Mouse (Mus musculus) cerebellum, adult 9-10 months (tissue): ENCODE data around the gene Atp10b.
"Not testable (repeated sequence)": the region's sequence is repeated elsewhere in the genome, so short reads cannot be mapped to it uniquely, and the experiment has no call there.

Experiments
- DNase-seq: peaks from one replicate; pipeline ENCODE4 v3.0.0; 2022

The Atp10b gene

GRCm38 (mm10) chr11:43149577-43149976 lies at the start of gene Atp10b:
TSS of gene Atp10b (plus strand) at chr11:43149877.
- no peak for DNase-seq

GRCm38 (mm10) chr11:43101357-43101756 lies 48.3 kb upstream of the Atp10b start:
- peak; percentile 20 for DNase-seq

GRCm38 (mm10) chr11:43125908-43126477 lies 23.7 kb upstream of the Atp10b start:
- DNase-seq, result no peak

GRCm38 (mm10) chr11:43126573-43126972 lies 23.1 kb upstream of the Atp10b start:
- not testable (repeated sequence) for DNase-seq

DNA sequence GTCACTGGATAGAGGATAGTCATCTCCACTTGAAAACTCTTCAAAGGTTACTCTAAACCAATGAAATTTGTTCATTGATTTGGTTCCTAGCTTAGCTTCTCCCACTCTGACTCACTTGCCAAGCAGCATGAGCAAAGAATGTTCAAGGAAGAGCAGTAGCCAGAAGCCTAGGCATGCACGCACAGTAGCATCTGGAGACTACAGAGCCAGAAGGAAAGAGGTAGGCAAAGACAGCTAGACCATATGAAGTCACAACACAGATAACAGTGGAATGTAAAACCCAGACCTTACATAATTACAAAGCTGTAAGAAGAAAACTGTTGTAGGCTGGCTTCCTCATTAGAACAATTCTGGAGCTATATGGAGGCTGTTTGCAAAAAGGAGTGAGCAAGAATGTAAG lies 8.4 kb upstream of the Atp10b start:
- DNase-seq, result no peak

DNA sequence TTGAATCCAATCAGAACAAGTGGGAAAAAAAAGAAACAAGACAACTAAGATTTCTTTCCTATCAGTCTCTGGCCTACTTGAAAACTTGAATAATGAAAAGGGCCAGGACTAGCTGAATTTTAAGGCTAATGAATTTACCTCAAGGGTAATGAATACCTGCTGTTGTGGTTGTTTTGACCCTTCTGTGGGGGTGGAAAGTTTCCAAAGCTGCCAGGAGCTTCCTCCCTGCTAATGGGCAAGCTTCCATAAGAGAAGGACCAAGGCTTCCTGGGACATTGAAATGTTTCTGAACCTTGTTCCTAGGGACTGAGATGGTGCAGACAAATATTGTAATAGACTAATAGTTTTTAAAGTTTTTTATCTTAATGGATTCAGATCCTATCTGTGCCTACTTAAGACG lies 6.9 kb upstream of the Atp10b start:
- peak; percentile 45 for DNase-seq

- DNase-seq, result no peak
Observed at GRCm38 (mm10) chr11:43144178-43144577, 5.5 kb upstream of the Atp10b start.

DNA sequence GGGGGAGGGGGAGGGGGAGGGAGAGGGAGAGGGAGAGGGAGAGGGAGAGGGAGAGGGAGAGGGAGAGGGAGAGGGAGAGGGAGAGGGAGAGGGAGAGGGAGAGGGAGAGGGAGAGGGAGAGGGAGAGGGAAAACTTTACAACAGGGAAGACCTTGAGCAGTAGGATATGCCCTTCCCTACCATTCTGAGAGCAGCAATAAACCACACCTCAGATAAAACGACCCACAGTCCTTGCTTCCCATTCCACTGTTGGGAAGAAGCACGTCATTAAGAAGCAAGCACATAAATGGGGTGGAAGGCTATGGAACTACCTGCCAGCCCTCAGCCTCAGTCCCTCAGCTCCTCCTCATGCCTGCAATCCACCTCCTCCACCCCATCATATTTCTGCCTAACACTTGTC lies 4.8 kb upstream of the Atp10b start:
- not testable (repeated sequence) for DNase-seq

GRCm38 (mm10) chr11:43147380-43147779 lies 2.3 kb upstream of the Atp10b start:
- DNase-seq, result no peak

- no peak for DNase-seq
Observed at GRCm38 (mm10) chr11:43148341-43148740, 1.3 kb upstream of the Atp10b start.

GRCm38 (mm10) chr11:43155004-43155403 lies 5.3 kb downstream of the Atp10b start:
- DNase-seq, result peak; percentile 16

- DNase-seq, result no peak
Observed at GRCm38 (mm10) chr11:43155417-43155816, 5.7 kb downstream of the Atp10b start.

DNA sequence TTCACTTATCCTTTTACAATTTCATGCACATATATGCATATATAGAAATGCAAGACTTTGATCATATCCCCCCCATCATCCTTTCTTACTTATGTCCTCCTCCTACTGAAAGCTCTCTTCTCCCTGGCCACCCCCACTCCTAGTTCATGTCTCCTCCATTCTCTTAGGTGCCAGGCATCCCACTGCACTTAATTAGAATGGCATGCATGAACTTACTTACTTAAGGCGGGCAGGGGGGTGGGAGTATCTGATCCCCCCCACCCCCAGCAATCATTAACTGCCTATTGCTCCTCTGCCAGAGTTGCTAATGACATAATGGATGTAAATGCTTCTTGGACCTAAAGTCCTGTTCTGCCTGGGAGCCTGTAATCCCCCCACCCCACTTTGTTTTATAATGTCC lies 9.1 kb downstream of the Atp10b start:
- no peak for DNase-seq

DNA sequence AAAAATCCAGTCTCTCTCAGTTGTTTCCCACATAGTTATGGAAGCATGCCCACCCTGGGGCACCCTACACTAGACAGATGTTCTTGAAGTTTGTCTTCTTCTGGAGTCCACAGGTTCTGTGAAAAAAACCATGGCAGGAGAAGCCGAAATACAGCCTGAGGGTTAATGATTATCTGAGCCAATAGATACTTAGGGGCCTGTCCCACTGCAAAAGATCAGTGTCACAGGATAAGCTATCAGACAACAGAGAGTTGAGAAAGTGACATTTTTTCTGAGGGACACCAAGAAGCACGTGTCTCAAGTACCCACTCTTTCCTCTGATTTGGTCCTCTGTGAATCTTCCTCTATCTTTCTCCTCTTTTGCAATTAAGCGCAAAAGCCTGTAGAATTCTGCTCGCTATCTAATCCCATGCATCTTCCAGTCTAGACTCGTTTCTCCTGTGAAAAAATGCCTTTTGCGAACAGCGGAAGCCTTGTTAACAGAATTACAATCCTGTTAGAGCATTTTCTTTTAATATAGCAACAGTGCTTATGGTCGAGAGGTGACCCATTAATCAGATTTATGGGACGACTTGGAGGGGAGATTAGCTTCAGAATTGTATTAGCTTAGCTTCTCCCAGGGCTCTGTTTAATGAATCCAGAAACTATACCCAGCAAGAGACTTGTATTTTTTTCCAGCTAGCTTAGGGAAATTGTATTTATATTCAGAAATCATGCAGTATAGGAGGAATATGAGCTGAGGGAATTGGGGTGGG lies 10.7 kb downstream of the Atp10b start:
- DNase-seq, result no peak

- no peak for DNase-seq
Observed at GRCm38 (mm10) chr11:43170601-43171000, 20.9 kb downstream of the Atp10b start.

DNA sequence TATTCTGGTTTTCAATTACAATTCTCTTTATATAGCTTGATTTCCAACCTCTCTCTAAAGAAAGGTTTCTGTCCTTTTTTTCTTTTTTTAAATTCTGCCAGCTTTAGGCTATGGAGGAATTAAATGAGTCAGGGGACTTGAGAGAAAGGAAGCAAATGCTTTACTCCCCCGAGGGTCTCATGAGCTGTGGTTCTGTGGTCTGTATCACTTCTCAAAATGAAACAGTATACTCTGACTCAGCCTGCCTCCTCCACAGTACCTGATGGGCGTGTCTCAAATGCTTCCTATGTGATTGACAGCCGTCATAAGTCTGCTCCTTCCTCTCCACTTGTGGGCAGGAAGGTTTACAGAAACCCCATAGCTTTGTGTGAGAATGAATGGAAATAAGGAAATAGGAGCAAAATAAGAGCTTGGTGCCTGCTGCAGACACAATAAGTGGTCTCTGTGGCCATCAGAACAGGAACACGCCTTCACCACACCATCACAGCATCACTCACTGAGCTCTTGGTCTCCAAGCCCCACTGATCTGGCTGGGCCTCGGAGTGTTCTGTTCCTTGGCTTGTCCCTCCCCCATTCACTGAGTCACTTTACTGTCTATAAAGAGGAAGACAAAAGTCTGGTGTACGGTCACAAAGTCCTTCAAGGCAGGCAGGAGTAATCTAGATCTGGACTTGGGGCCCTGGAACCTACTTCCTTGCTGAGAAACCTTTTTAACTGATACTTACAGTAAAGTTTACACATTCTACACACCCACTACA lies 24.9 kb downstream of the Atp10b start:
- no peak for DNase-seq

DNA sequence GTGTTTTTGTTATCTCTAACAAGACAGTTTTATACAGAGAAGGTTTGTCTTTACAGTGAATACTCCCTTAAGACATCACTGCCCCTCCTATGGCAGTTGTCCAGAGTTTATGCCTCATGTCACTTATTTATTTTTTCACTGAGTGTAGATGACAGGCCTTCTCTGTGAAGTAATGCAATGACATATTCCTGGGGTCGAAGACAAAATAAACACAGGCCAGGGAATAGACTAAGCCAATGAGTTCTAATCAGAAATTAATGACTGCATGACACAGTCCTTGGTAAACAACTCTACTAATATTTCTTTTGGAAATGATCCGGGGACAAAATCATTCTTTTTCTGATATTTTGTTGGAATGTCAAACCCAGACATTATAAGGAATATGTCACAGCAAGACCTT lies 32.7 kb downstream of the Atp10b start:
- DNase-seq, result no peak

DNA sequence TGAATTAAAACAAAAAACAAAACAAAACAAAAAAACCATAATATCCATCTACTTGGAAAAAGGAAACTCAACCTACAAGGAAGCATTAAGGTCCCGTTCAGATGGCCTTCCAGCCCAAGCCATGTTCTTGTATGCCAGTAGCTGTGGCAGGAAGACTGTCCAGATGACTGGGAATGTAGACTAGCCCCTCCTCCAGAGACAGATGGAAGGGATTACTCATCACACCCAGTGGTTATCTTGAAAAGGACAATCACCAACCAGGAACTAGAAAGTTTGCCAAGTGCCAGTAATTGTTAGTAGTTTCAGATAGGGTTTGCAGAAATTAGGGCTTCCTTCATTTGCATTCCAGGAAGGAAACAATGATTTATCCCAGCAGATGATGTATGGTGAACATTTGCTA lies 33.1 kb downstream of the Atp10b start:
- DNase-seq, result peak; percentile 18

- DNase-seq, result no peak
Observed at GRCm38 (mm10) chr11:43183457-43183856, 33.8 kb downstream of the Atp10b start.

DNA sequence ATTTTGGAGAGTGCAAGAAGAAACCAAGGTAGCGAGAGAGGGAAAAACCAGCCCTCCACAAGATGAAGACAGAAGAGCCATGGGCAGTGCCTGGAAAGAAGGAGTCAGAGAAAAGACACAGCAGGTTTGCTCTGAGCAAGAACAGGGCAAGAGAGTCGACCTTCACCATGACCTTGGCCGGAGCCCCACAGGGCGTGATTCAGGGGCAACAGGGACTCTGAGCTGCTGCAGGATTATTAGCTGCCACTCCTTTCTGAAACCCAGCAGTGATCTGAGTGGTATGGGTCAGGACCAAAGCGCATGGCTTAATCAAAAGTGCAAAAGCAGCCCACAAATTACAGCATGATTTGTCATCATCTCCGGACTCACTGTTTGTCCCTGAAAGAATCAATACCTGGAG lies 36.6 kb downstream of the Atp10b start:
- no peak for DNase-seq

DNA sequence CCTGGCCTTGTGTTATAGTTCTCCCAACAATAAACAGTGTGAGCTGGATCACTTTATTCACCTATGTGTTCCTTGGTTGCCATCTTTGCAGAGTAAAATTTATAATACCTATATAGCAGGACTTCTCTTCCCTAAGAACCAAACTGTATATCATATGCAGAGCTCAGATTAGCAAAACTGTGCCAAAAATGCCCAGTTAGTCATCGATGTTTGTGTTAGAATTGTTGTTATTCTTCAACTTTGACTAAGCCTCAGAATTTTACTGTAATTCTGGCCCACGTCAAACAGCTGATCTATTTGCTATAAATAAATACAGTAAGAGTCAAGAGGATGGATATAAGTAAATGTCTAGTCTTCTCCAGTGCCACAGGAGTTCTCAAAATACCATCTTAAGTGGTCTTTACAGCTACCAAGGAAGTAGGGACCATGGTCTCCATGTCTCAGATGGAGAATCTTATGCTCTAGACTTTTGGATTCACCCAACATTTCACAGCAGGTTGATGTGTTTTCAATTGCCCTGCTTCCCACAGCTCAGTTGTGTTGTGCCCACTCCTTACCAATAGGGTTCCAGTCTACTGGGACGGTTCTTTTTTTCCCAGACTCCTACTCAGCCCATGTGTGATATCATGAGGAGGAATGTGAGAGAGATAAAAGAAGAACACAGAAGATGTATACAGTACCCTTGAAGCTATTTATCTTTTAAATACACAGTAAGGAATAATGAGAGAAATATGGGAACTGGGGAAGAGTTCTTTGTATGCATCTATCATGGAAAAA lies 40.3 kb downstream of the Atp10b start:
- no peak for DNase-seq

GRCm38 (mm10) chr11:43198811-43199210 lies 49.1 kb downstream of the Atp10b start:
- no peak for DNase-seq

DNA sequence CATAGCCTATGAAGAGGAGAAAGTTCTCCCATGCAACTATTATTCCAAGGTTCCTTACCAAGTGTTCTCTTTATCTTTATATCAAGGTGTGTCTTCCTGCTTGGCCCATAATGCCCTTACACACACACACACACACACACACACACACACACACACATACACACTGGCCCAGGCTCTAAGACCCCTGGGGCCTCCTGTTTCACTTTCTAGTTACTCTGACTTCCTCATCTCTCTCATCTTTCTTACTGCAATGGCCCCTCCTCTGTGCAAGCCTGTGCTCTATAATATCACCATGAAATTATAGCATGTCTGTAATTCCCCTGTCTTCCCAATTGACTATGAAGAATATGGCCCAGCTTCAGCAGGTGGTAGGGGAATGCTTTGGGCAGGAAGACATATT lies 49.7 kb downstream of the Atp10b start:
- DNase-seq, result no peak
